Mouse (Mus musculus) embryonic facial prominence, embryonic 13.5 days (tissue): ENCODE measurements around the gene Pnma5. TPM values are rescaled to one million over a fixed set of nuclear protein-coding genes. Genes with fewer than 3 reads are reported as not detected.
A peak's percentile ranks its signal among the peaks of the same experiment; 100 is the strongest.
"Not testable (repeated sequence)": the region's sequence is repeated elsewhere in the genome, so short reads cannot be mapped to it uniquely, and the experiment has no call there.

Source experiments
- ATAC-seq: fragments of 200-750 bp; cut with Nextera tagmentation; 2 replicates; pipeline ENCODE4 v1.8.0; 2017; ENCODE audit warnings: low read depth; ENCODE audit not compliant: insufficient number of reproducible peaks, insufficient read depth, low FRiP score, low TSS enrichment
- H3K27ac ChIP-seq: fragments of 300-500 bp; sonication (generic); 2 replicates; pipeline ENCODE4 v1.5.1; 2015; ENCODE audit warnings: moderate library complexity, mild to moderate bottlenecking, inconsistent platforms
- H3K27me3 ChIP-seq: fragments of 300-500 bp; sonication (generic); 2 replicates; pipeline ENCODE4 v1.6.1; 2015; ENCODE audit warnings: mild to moderate bottlenecking, inconsistent platforms
- H3K36me3 ChIP-seq: fragments of 300-500 bp; sonication (generic); 2 replicates; pipeline ENCODE4 v1.6.1; 2015; ENCODE audit warnings: mild to moderate bottlenecking, inconsistent platforms
- H3K4me1 ChIP-seq: fragments of 300-500 bp; sonication (generic); 2 replicates; pipeline ENCODE4 v1.6.1; 2015; ENCODE audit warnings: inconsistent platforms
- H3K4me2 ChIP-seq: fragments of 300-500 bp; sonication (generic); 2 replicates; pipeline ENCODE4 v1.6.1; 2015; ENCODE audit warnings: moderate library complexity, mild to moderate bottlenecking, inconsistent platforms
- H3K4me3 ChIP-seq: fragments of 300-500 bp; sonication (generic); 2 replicates; pipeline ENCODE4 v1.5.1; 2015; ENCODE audit warnings: mild to moderate bottlenecking, inconsistent platforms
- H3K9ac ChIP-seq: fragments of 300-500 bp; sonication (generic); 2 replicates; pipeline ENCODE4 v1.6.1; 2015; ENCODE audit warnings: mild to moderate bottlenecking, inconsistent platforms
- H3K9me3 ChIP-seq: fragments of 300-500 bp; sonication (generic); 2 replicates; pipeline ENCODE4 v1.6.1; 2016; ENCODE audit warnings: inconsistent platforms
- WGBS: fragments of 180-500 bp; shearing (Covaris S2); methylation state at CpG from one replicate; pipeline ENCODE4 v1.1.7; 2015; ENCODE audit warnings: mixed read lengths; 5-methylcytosine and 5-hydroxymethylcytosine counted together
- polyA plus RNA-seq: library from polyadenylated mRNA; unstranded; fragments of >200 nt; fragmentation: Nextera tagmentation; extraction: Ambion mirVana; gene quantifications from 2 replicates; pipeline ENCODE4 v1.2.1, GENCODE M21; 2015

The Pnma5 gene
- polyA plus RNA-seq, result 0.17 TPM in 1 of 2 replicates, not detected in the other

- H3K4me2 ChIP-seq, result no peak within 1 kb of the TSS
- H3K4me3 ChIP-seq, result no peak within 1 kb of the TSS
- H3K27me3 ChIP-seq, result peaks cover 4% of the 10 kb centered on the region; the same call in 1 of the 2 replicates
- H3K4me1 ChIP-seq, result no peaks in the 10 kb centered on the region
- no peak within 1 kb of the TSS for H3K9ac ChIP-seq
- ATAC-seq, result no peak
- no peaks in the 10 kb centered on the region for H3K36me3 ChIP-seq
- no peaks in the 10 kb centered on the region for H3K9me3 ChIP-seq
- no peak within 1 kb of the TSS for H3K27ac ChIP-seq
- WGBS, result 68% methylated on average over 1 of the region's 1 CpGs
Observed at GRCm38 (mm10) chrX:73037003-73037402, at the start of gene Pnma5. TSS of gene Pnma5 (minus strand) at chrX:73037103.

DNA sequence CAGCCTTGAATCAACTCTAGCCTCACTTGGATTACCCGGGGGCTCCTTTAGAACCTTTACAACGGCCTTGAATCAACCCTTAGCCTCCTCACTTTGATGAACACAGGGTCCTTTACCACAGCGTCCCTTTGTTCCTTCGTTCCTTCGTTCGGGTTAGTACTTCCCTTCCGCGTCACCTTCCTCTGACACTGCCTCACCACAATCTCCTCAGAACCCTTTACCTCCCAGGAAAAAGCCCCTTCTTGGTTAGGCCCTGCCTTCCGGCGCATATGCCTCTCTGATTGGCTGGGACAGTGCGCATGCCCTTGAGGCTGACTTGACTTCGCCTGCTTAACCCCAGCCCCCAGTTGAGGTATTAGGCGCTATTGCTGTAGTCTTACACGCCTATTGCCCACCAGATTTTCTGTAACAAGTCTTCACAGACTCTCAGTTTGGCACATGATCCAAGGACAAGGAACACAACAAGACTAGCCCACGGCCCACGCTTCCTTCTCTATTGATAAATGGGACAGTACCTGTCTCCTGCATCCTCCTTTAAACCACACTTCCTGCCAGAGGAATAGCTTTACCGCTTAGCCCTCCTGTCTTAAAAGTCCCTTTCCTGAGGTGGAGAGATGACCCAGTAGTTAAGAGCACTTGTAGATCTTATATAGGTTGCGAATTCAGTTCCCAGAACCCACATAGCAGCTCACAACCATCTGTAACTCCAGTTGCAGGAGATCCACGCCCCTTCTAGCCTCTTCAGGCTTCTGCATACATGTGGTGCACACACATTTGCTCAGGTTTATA is 45.6 kb upstream of the Pnma5 start, which contains the start of gene Xlr4a:
Gene Xlr4a, minus strand, starts transcription at position 212 of the 789 bp plus-strand sequence.
- not testable (repeated sequence) for H3K27ac ChIP-seq, ATAC-seq, H3K9me3 ChIP-seq, H3K9ac ChIP-seq, H3K4me3 ChIP-seq, H3K36me3 ChIP-seq, H3K4me1 ChIP-seq, H3K27me3 ChIP-seq, H3K4me2 ChIP-seq
- 79% methylated on average over 19 of the region's 19 CpGs for WGBS

DNA sequence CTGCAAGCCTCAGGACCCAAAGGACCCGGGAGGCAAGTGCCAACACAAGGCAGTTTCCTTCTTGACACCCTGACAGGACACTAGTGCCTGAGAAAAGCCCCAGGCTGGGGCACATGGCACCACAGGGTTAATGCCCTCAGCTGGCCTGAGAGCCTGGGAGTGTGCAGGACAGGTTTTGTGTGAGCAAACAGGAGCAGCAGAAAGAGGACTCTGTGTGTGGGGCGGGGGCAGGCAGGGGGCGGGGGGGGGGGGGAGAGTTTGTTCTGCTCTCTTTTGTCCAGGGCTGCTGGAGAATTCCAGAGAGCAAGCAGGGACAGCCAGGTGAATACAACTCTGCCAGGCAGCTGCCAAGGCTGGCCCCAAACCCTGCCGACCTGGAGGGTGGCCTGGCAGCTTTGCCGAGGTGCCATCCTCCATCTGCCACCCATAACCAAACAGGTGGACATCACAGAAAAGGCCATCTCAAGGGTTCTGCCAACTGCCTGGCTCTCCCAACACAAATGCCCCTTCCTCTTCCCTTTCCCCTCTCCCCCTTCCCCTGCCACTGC is 29.9 kb upstream of the Pnma5 start:
- H3K4me1 ChIP-seq, result not testable (repeated sequence)

GRCm38 (mm10) chrX:73064415-73064793 is 27.5 kb upstream of the Pnma5 start, which contains the start of gene Pnma3:
TSS of gene Pnma3 (plus strand) at chrX:73064787.
- peaks cover 18% of the 10 kb centered on the region; the same call in 1 of the 2 replicates for H3K27me3 ChIP-seq
- H3K4me1 ChIP-seq, result no peaks in the 10 kb centered on the region
- ATAC-seq, result no peak
- peak within 1 kb of the TSS; percentile 55; the same call in 1 of the 2 replicates for H3K9ac ChIP-seq
- H3K27ac ChIP-seq, result no peak within 1 kb of the TSS
- peak within 1 kb of the TSS; percentile 31 for H3K4me3 ChIP-seq
- peak within 1 kb of the TSS; percentile 56 for H3K4me2 ChIP-seq
- 26% methylated on average over 7 of the region's 7 CpGs for WGBS
- no peaks in the 10 kb centered on the region for H3K36me3 ChIP-seq
- no peaks in the 10 kb centered on the region for H3K9me3 ChIP-seq

More for the DNA sequence above, 29.9 kb upstream of the Pnma5 start:
- peaks cover 18% of the 10 kb centered on the region; the same call in 1 of the 2 replicates for H3K27me3 ChIP-seq
- 57% methylated on average over 4 of the region's 5 CpGs for WGBS
- not testable (repeated sequence) for H3K27ac ChIP-seq, H3K9me3 ChIP-seq, H3K9ac ChIP-seq, ATAC-seq, H3K36me3 ChIP-seq, H3K4me2 ChIP-seq, H3K4me3 ChIP-seq

GRCm38 (mm10) chrX:73063512-73064414 is 26.9 kb upstream of the Pnma5 start:
- H3K36me3 ChIP-seq, result no peaks in the 10 kb centered on the region
- no peak overlapping the region for H3K27ac ChIP-seq
- H3K4me1 ChIP-seq, result no peaks in the 10 kb centered on the region
- peak overlapping the region; percentile 55; the same call in 1 of the 2 replicates for H3K9ac ChIP-seq
- ATAC-seq, result no peak; the same call in 1 of the 2 replicates
- H3K9me3 ChIP-seq, result no peaks in the 10 kb centered on the region
- H3K4me3 ChIP-seq, result peak overlapping the region; percentile 31
- peak overlapping the region; percentile 56 for H3K4me2 ChIP-seq
- peaks cover 18% of the 10 kb centered on the region; the same call in 1 of the 2 replicates for H3K27me3 ChIP-seq
- WGBS, result 36% methylated on average over 24 of the region's 24 CpGs

GRCm38 (mm10) chrX:73062323-73062722 is 25.4 kb upstream of the Pnma5 start:
- no peak for ATAC-seq
- Histone ChIP-seq H3K9me3 (no peaks in the 10 kb centered on the region), H3K4me2 (no peak overlapping the region), H3K4me3 (no peak overlapping the region), H3K4me1 (no peaks in the 10 kb centered on the region), H3K27me3 (peaks cover 12% of the 10 kb centered on the region; the same call in 1 of the 2 replicates), H3K27ac (no peak overlapping the region), H3K9ac (no peak overlapping the region), H3K36me3 (no peaks in the 10 kb centered on the region)
- 44% methylated on average over 5 of the region's 5 CpGs for WGBS

GRCm38 (mm10) chrX:73061528-73061927 is 24.6 kb upstream of the Pnma5 start:
- Histone ChIP-seq H3K27me3 (peaks cover 12% of the 10 kb centered on the region; the same call in 1 of the 2 replicates), H3K9me3 (no peaks in the 10 kb centered on the region), H3K27ac (no peak overlapping the region), H3K4me2 (no peak overlapping the region), H3K36me3 (no peaks in the 10 kb centered on the region), H3K9ac (no peak overlapping the region), H3K4me1 (no peaks in the 10 kb centered on the region), H3K4me3 (no peak overlapping the region)
- 78% methylated on average over 1 of the region's 1 CpGs for WGBS
- ATAC-seq, result no peak

GRCm38 (mm10) chrX:73053860-73054563 is 17.1 kb upstream of the Pnma5 start:
- Histone ChIP-seq H3K4me3 (no peak overlapping the region), H3K9ac (no peak overlapping the region), H3K36me3 (no peaks in the 10 kb centered on the region), H3K9me3 (no peaks in the 10 kb centered on the region), H3K4me1 (no peaks in the 10 kb centered on the region), H3K27ac (no peak overlapping the region), H3K4me2 (peak overlapping the region; percentile 41), H3K27me3 (peaks cover 3% of the 10 kb centered on the region; the same call in 1 of the 2 replicates)
- WGBS, result 17% methylated on average over 14 of the region's 14 CpGs
- peak; percentile 89 for ATAC-seq

- Histone ChIP-seq H3K36me3 (no peaks in the 10 kb centered on the region), H3K4me3 (no peak overlapping the region), H3K9ac (no peak overlapping the region), H3K27me3 (peaks cover 3% of the 10 kb centered on the region; the same call in 1 of the 2 replicates), H3K4me1 (no peaks in the 10 kb centered on the region), H3K9me3 (no peaks in the 10 kb centered on the region), H3K27ac (no peak overlapping the region), H3K4me2 (no peak overlapping the region)
- ATAC-seq, result no peak
- WGBS, result 84% methylated on average over 12 of the region's 12 CpGs
Observed at GRCm38 (mm10) chrX:73039666-73040065, 2.8 kb upstream of the Pnma5 start.

DNA sequence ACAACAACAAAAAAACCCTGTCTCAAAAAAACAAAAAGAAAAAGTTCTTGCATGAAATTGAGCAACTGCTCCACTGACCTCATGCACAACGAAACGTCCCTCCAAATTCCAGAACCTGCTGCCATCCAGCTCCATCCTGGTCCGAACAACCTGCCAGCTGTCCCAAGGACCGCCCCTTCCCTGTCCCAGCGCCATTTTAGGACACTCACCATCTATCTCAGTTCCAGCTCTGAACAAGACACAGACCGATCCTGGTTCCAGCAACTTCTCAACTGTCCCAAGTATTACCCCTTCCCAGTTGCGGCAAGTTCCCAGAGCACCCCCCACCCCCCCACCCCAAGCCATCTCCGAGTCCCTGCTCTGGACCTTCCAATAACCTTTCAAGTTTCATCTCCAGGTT is 1.9 kb upstream of the Pnma5 start:
- H3K4me3 ChIP-seq, result no peak overlapping the region

More for the DNA sequence above, 1.9 kb upstream of the Pnma5 start:
- no peak for ATAC-seq
- Histone ChIP-seq H3K27ac (no peak overlapping the region), H3K9ac (no peak overlapping the region), H3K4me1 (no peaks in the 10 kb centered on the region), H3K27me3 (peaks cover 3% of the 10 kb centered on the region; the same call in 1 of the 2 replicates), H3K9me3 (no peaks in the 10 kb centered on the region), H3K4me2 (no peak overlapping the region), H3K36me3 (no peaks in the 10 kb centered on the region)
- WGBS, result 82% methylated on average over 8 of the region's 8 CpGs
